Mouse (Mus musculus) hindbrain, embryonic 14.5 days (tissue): Measurements from ENCODE around the gene Ntn5. TPM values are rescaled to one million over a fixed set of nuclear protein-coding genes. Genes with fewer than 3 reads are reported as not detected.
A peak's percentile ranks its signal among the peaks of the same experiment; 100 is the strongest.
"Not testable (repeated sequence)": the region's sequence is repeated elsewhere in the genome, so short reads cannot be mapped to it uniquely, and the experiment has no call there.

Experiments used
- ATAC-seq: fragments of 200-750 bp; cut with Nextera tagmentation; 2 replicates; pipeline ENCODE4 v1.8.0; 2017; ENCODE audit warnings: moderate number of reproducible peaks, mild to moderate bottlenecking, moderate TSS enrichment, moderate library complexity; ENCODE audit not compliant: low FRiP score
- DNase-seq: peaks from one replicate; pipeline ENCODE4 v3.0.0-alpha.2; 2015; ENCODE audit warnings: low spot score
- H3K27ac ChIP-seq: fragments of 300-500 bp; sonication (generic); 2 replicates; pipeline ENCODE4 v1.5.1; 2014; ENCODE audit warnings: mild to moderate bottlenecking, moderate library complexity
- H3K27me3 ChIP-seq: fragments of 300-500 bp; sonication (generic); 2 replicates; pipeline ENCODE4 v1.6.1; 2014; ENCODE audit warnings: mild to moderate bottlenecking, low read length, mixed read lengths; ENCODE audit not compliant: control insufficient read depth, insufficient read depth
- H3K36me3 ChIP-seq: fragments of 300-500 bp; sonication (generic); replicated peaks from 2 replicates; pipeline ENCODE4 v1.6.1; 2014; ENCODE audit not compliant: control insufficient read depth, insufficient read depth
- H3K4me1 ChIP-seq: fragments of 300-500 bp; sonication (generic); replicated peaks from 2 replicates; pipeline ENCODE4 v1.6.1; 2014; ENCODE audit warnings: antibody characterized with exemption, low read length, mixed read lengths; ENCODE audit not compliant: control insufficient read depth, insufficient read depth
- H3K4me2 ChIP-seq: fragments of 300-500 bp; sonication (generic); replicated peaks from 2 replicates; pipeline ENCODE4 v1.6.1; 2014; ENCODE audit warnings: mild to moderate bottlenecking, moderate library complexity
- H3K4me3 ChIP-seq: fragments of 300-500 bp; sonication (generic); replicated peaks from 2 replicates; pipeline ENCODE4 v1.5.1; 2014; ENCODE audit warnings: mild to moderate bottlenecking, low read length
- H3K9ac ChIP-seq: fragments of 300-500 bp; sonication (generic); 2 replicates; pipeline ENCODE4 v1.6.1; 2014
- H3K9me3 ChIP-seq: fragments of 300-500 bp; sonication (generic); 2 replicates; pipeline ENCODE4 v1.6.1; 2016; ENCODE audit warnings: low read length; ENCODE audit not compliant: control insufficient read depth
- WGBS: fragments of 180-500 bp; shearing (Covaris S2); extraction: QIAGEN DNeasy Blood & Tissue Kit; methylation state at CpG from one replicate; pipeline ENCODE4 v1.1.7; 2014; 5-methylcytosine and 5-hydroxymethylcytosine counted together
- polyA plus RNA-seq: library from polyadenylated mRNA; unstranded; fragments of >200 nt; fragmentation: Nextera tagmentation; extraction: Ambion mirVana; gene quantifications from 2 replicates; pipeline ENCODE4 v1.2.1, GENCODE M21; 2014

Gene Ntn5
- polyA plus RNA-seq, 1 experiment from 2014 or later: 1.3 TPM

GRCm38 (mm10) chr7:45650484-45650883 is 33.3 kb upstream of the Ntn5 start:
- not testable (repeated sequence) for H3K4me3 ChIP-seq, ATAC-seq, H3K9ac ChIP-seq, H3K36me3 ChIP-seq, H3K4me2 ChIP-seq, H3K27ac ChIP-seq, H3K27me3 ChIP-seq, H3K4me1 ChIP-seq, DNase-seq, H3K9me3 ChIP-seq
- 96% methylated on average over 18 of the region's 20 CpGs for WGBS

GRCm38 (mm10) chr7:45654424-45655047 is 29.3 kb upstream of the Ntn5 start:
- no peaks in the 10 kb centered on the region for H3K9me3 ChIP-seq
- no peak overlapping the region for H3K4me3 ChIP-seq
- 31% methylated on average over 17 of the region's 17 CpGs for WGBS
- no peaks in the 10 kb centered on the region for H3K27me3 ChIP-seq
- H3K36me3 ChIP-seq: no peaks in the 10 kb centered on the region
- H3K4me1 ChIP-seq: no peaks in the 10 kb centered on the region
- ATAC-seq (no peak), DNase-seq (no peak)
- H3K9ac ChIP-seq: no peak overlapping the region; the same call in 1 of the 2 replicates
- H3K4me2 ChIP-seq: peak overlapping the region; percentile 32
- H3K27ac ChIP-seq: no peak overlapping the region

GRCm38 (mm10) chr7:45660746-45661478 is 22.9 kb upstream of the Ntn5 start:
- no peak overlapping the region for H3K4me2 ChIP-seq
- ATAC-seq (no peak), DNase-seq (no peak)
- no peak overlapping the region for H3K27ac ChIP-seq
- no peaks in the 10 kb centered on the region for H3K36me3 ChIP-seq
- H3K27me3 ChIP-seq: no peaks in the 10 kb centered on the region
- no peaks in the 10 kb centered on the region for H3K9me3 ChIP-seq
- WGBS: 85% methylated on average over 11 of the region's 11 CpGs
- H3K4me3 ChIP-seq: no peak overlapping the region
- no peak overlapping the region for H3K9ac ChIP-seq
- H3K4me1 ChIP-seq: no peaks in the 10 kb centered on the region

GRCm38 (mm10) chr7:45661702-45662101 is 22.1 kb upstream of the Ntn5 start:
- H3K9me3 ChIP-seq, H3K4me2 ChIP-seq, H3K4me3 ChIP-seq, H3K4me1 ChIP-seq, H3K27me3 ChIP-seq, H3K36me3 ChIP-seq, H3K9ac ChIP-seq, H3K27ac ChIP-seq, ATAC-seq, DNase-seq: not testable (repeated sequence)
- WGBS: 85% methylated on average over 6 of the region's 6 CpGs

GRCm38 (mm10) chr7:45665303-45666138 is 18.3 kb upstream of the Ntn5 start:
- H3K9ac ChIP-seq: no peak overlapping the region
- H3K9me3 ChIP-seq: no peaks in the 10 kb centered on the region
- H3K4me1 ChIP-seq: no peaks in the 10 kb centered on the region
- ATAC-seq: no peak
- no peak overlapping the region for H3K27ac ChIP-seq
- DNase-seq: no peak
- H3K36me3 ChIP-seq: no peaks in the 10 kb centered on the region
- no peaks in the 10 kb centered on the region for H3K27me3 ChIP-seq
- H3K4me3 ChIP-seq: no peak overlapping the region
- WGBS: 69% methylated on average over 13 of the region's 13 CpGs
- no peak overlapping the region for H3K4me2 ChIP-seq

- Histone ChIP-seq H3K4me3 (no peak within 1 kb of the TSS), H3K27me3 (no peaks in the 10 kb centered on the region), H3K9me3 (no peaks in the 10 kb centered on the region), H3K4me2 (no peak within 1 kb of the TSS), H3K9ac (no peak within 1 kb of the TSS), H3K4me1 (no peaks in the 10 kb centered on the region), H3K36me3 (no peaks in the 10 kb centered on the region), H3K27ac (no peak within 1 kb of the TSS)
- 82% methylated on average over 7 of the region's 7 CpGs for WGBS
- ATAC-seq: no peak
- no peak for DNase-seq
Observed at GRCm38 (mm10) chr7:45666161-45666560, 17.7 kb upstream of the Ntn5 start, which contains the start of gene Fut2. Gene Fut2 (minus strand): TSS chr7:45666394.

GRCm38 (mm10) chr7:45667761-45668160 is 16.1 kb upstream of the Ntn5 start:
- Histone ChIP-seq H3K9ac (no peak overlapping the region), H3K4me2 (no peak overlapping the region), H3K4me1 (no peaks in the 10 kb centered on the region), H3K36me3 (no peaks in the 10 kb centered on the region), H3K9me3 (no peaks in the 10 kb centered on the region), H3K4me3 (no peak overlapping the region), H3K27ac (no peak overlapping the region), H3K27me3 (no peaks in the 10 kb centered on the region)
- no peak for ATAC-seq
- DNase-seq: no peak
- 78% methylated on average over 14 of the region's 14 CpGs for WGBS

GRCm38 (mm10) chr7:45668921-45669320 is 14.9 kb upstream of the Ntn5 start:
- 94% methylated on average over 9 of the region's 9 CpGs for WGBS
- H3K4me3 ChIP-seq: no peak overlapping the region
- no peaks in the 10 kb centered on the region for H3K9me3 ChIP-seq
- no peak overlapping the region for H3K9ac ChIP-seq
- H3K4me1 ChIP-seq: no peaks in the 10 kb centered on the region
- no peak overlapping the region for H3K4me2 ChIP-seq
- DNase-seq (no peak), ATAC-seq (no peak)
- no peaks in the 10 kb centered on the region for H3K36me3 ChIP-seq
- no peak overlapping the region for H3K27ac ChIP-seq
- H3K27me3 ChIP-seq: no peaks in the 10 kb centered on the region

GRCm38 (mm10) chr7:45677627-45678295 is 6.1 kb upstream of the Ntn5 start:
- H3K9me3 ChIP-seq: no peaks in the 10 kb centered on the region
- no peaks in the 10 kb centered on the region for H3K27me3 ChIP-seq
- no peak overlapping the region for H3K4me2 ChIP-seq
- H3K4me1 ChIP-seq: no peaks in the 10 kb centered on the region
- ATAC-seq: no peak
- no peak for DNase-seq
- WGBS: 78% methylated on average over 7 of the region's 7 CpGs
- no peaks in the 10 kb centered on the region for H3K36me3 ChIP-seq
- H3K9ac ChIP-seq: no peak overlapping the region
- no peak overlapping the region for H3K4me3 ChIP-seq
- H3K27ac ChIP-seq: no peak overlapping the region
